Mouse (Mus musculus): ENCODE data around the gene Hist4h4. TPM values are rescaled to one million over a fixed set of nuclear protein-coding genes. Genes with fewer than 3 reads are reported as not detected.
"Not testable (repeated sequence)": the region's sequence is repeated elsewhere in the genome, so short reads cannot be mapped to it uniquely, and the experiment has no call there.

Gene Hist4h4
- total RNA-seq, 2 experiments from 2014 or later = 3.7 to 4.9 TPM

GRCm38 (mm10) chr6:136815381-136815780 is 11.2 kb upstream of the Hist4h4 start:
- no peak for DNase-seq (ENCODE audit: low spot score)

DNA sequence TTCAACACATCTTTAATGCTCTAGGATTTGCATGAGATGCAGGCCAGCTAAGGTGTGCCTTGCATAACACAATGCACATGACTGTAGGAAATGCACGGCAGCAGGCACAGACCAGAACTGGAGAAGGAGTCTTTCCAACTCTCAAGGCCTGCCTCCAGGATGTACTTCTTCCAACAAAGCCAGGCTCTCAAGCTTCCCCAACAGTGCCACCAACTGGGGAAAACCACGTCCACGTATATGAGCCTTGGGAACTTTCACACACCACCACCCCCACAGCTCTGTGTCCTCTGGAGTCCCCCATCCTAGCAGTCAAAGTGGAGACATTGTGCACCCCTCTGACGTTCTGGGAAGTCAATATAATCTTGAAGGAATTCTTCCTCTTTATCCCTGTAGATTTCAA is 8.9 kb upstream of the Hist4h4 start:
- no peak for DNase-seq (ENCODE audit: low spot score)

GRCm38 (mm10) chr6:136811196-136811595 is 7.0 kb upstream of the Hist4h4 start:
- no peak for DNase-seq (ENCODE audit: low spot score)

DNA sequence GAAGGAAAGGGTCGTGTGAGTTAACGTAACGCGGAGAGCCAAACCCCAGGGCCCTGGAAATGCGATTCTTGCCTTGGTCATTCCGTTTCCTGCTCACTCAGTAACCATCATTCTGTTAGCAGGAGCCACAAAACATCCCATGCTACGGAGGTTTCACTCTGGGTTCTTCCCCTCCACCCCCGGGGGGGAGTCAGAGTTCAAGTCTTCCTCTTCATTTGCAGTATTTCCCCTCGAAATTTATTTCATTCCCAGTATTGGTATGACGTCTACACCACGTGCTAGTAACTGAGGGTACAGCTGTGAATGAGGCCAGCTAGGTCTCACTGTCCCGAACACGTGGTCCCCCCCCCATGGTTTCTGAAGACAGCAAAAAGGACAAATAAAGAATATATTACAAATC is 5.5 kb upstream of the Hist4h4 start:
- DNase-seq (ENCODE audit: low spot score) = no peak

DNA sequence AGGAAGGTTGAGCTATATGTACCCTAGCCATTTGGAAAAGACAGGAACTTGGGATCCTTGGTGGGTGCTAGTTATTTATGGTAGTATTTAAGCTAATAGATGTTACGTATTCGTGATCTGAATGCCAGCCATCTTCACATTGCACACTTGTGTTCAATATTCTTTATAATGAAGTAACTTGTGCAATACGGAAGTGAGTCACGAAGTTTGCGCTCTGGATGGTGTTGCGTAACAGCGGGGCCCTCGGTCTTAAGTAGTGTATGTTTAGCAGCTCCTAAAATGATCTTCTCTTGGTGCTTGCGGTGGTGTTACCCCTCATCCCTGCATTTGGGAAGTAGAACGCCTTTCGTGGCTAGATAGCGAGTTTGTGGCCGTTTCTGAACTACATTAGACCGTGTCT is 4.9 kb upstream of the Hist4h4 start:
- DNase-seq (ENCODE audit: low spot score) = peak; percentile 40

DNA sequence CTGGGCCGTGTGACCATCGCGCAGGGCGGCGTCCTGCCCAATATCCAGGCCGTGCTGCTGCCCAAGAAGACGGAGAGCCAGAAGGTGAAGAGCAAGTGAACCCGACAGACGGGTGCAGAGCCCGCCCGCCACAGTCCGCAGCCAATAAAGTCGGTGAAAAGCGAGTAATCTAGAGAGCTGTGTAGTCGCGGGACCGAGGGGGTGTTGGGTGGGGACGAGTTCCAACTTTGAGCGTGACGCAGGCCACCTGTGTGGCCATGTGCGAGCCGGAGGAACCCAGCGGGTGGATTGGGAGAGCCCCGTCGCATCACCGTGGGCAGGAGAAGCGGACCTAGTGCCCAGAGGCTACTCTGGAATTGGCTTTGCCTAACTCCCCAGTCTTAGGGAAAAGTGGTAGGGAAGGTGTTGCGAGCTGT is 4.4 kb upstream of the Hist4h4 start:
- DNase-seq (ENCODE audit: low spot score) = no peak

GRCm38 (mm10) chr6:136808014-136808417 is 3.8 kb upstream of the Hist4h4 start, which contains the start of gene H2afj:
Gene H2afj, plus strand, starts transcription at chr6:136808244.
- peak; percentile 98 for DNase-seq (ENCODE audit: low spot score)

- no peak for DNase-seq (ENCODE audit: low spot score)
These were observed 3.3 kb upstream of the Hist4h4 start for GRCm38 (mm10) chr6:136807395-136808013.

GRCm38 (mm10) chr6:136806819-136807218 is 2.6 kb upstream of the Hist4h4 start:
- no peak for DNase-seq (ENCODE audit: low spot score)

- DNase-seq (ENCODE audit: low spot score) = no peak
These were observed 1.2 kb upstream of the Hist4h4 start for GRCm38 (mm10) chr6:136805409-136805775.

DNA sequence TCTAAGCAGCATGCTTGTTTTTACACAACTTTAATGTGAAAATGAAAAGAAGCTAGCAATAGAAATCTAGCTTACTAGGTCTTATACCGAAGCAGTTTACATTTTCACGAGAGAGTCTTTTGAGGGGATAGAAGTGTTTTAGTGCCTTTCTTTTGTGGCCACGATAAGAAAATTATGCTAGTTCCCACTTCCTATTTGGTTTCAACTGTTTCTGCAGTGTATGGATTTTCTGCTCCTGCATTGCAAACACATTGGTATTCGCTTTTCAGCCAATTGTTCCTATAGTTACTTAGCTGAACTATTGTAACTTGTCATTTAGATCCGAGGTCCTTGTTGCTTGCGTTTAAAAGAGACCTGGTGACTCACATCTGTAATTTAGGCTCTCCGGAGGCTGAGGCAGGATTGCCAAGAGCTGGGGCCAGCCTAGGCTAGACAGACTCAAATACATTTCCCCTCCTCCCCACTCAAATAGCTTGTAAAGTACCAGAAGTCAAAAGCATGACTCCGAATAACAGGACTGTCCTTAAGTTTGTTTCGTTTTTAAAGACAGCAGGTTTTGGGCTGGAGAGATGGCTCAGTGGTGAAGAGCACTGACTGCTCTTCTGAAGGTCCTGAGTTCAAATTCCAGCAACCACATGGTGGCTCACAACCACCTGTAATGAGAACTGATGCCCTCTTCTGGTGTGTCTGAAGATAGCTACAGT is 642 bp upstream of the Hist4h4 start:
- no peak for DNase-seq (ENCODE audit: low spot score)

- no peak for DNase-seq (ENCODE audit: low spot score)
These were observed 999 bp downstream of the Hist4h4 start for GRCm38 (mm10) chr6:136803093-136803738.

- no peak for DNase-seq (ENCODE audit: low spot score)
These were observed 2.9 kb downstream of the Hist4h4 start for GRCm38 (mm10) chr6:136801274-136801673.

- DNase-seq (ENCODE audit: low spot score) = no peak
These were observed 3.5 kb downstream of the Hist4h4 start for GRCm38 (mm10) chr6:136800710-136801109.

DNA sequence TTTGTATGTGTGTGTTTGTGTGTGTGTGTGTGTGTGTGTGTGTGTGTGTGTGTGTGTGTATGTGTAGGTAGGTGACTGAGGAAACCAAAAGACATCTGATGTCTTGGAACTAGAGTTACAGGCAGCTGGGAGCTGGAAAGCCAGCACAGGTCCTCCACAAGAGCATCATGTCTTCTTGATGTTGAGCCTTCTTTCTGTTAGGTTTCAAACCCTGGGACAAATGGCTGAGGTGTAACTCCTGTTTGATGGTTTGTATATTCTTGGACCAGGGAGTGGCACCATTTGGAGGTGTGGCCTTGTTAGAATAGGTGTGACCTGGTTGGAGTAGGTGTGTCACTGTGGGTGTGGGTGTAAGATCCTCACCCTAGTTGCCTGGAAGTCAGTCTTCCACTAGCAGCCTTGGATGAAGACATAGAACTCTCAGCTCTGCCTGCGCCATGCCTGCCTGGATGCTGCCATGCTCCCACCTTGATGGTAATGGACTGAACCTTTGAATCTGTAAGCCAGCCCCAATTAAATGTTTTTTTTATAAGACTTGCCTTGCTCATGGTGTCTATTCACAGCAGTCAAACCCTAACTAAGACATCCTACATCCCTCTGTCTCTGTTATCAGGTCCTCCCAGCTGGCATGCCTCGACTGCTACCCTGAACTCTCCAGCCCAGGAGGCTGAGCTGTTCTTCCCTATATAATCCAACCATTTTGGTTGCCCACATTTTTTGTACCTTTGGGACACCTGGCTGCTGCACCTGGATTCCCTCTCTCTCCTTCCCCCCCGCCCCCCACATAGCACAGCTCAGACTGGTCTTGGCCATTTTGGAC is 6.1 kb downstream of the Hist4h4 start:
- not testable (repeated sequence) for DNase-seq (ENCODE audit: low spot score)

DNA sequence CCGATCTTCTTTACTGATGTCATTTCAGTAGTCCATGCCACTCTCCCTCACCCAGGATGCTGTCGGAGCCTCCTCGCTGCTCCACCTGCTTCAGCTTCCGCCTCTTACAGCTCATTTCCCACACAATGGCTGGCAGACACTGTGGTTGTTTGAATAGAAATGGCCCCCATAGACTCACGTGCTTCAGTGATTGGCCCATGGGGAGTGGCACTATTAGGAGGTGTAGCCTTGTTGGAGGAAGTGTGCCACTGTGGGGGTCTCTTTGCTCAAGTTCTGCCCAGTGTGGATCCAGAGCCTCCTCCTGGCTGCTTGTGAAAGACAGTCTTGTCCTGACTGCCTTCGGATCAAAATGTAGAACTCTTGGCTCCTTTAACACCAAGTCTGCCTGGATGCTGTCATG is 8.4 kb downstream of the Hist4h4 start:
- DNase-seq (ENCODE audit: low spot score) = no peak

- no peak for DNase-seq (ENCODE audit: low spot score)
These were observed 9.1 kb downstream of the Hist4h4 start for GRCm38 (mm10) chr6:136795110-136795509.

DNA sequence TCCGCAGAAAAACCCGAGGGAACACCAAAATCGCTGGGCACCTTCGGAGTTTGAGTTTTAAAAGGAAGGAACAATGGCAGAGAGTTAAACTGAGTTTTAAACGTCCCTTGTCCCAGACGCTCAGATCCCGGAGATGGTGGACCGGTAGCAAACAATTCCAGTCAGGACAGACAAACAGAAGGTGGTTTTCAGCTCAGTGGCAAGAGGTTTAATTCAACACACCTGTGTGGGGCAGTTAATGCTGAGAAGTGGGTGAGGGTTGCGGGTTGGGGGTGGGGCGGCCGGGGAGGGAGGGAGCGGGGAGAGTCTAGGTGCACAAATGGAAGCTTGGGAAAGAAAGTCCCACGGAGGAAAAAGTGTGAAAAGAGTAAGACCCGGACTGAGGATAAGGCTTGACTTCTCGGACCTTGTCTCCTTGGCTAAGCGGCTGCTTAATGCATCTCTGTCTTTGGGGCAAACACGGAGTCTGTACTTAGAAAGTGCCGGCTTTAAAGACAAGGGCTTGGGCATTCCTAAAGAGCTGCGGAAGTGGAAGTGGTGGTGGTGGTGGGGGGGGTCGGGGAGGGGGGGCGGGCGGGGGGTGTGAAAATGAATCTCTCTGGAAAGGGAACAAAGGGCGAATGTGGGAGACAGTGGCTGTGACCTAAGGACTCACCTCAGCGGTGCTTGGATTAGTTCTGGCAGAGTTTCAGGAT is 10.2 kb downstream of the Hist4h4 start:
- DNase-seq (ENCODE audit: low spot score) = no peak

GRCm38 (mm10) chr6:136792884-136793758 is 11.1 kb downstream of the Hist4h4 start:
- no peak for DNase-seq (ENCODE audit: low spot score)

- DNase-seq (ENCODE audit: low spot score) = peak; percentile 63
These were observed 14.7 kb downstream of the Hist4h4 start for GRCm38 (mm10) chr6:136789391-136789971.
